Mouse (Mus musculus) embryonic facial prominence, embryonic 13.5 days (tissue): ENCODE results near the gene Nrip1. TPM values are rescaled to one million over a fixed set of nuclear protein-coding genes. Genes with fewer than 3 reads are reported as not detected.

Experiments
- ATAC-seq: fragments of 200-750 bp; cut with Nextera tagmentation; 2 replicates; pipeline ENCODE4 v1.8.0; 2017; ENCODE audit warnings: low read depth; ENCODE audit not compliant: insufficient number of reproducible peaks, insufficient read depth, low FRiP score, low TSS enrichment
- H3K27ac ChIP-seq: fragments of 300-500 bp; sonication (generic); 2 replicates; pipeline ENCODE4 v1.5.1; 2015; ENCODE audit warnings: moderate library complexity, mild to moderate bottlenecking, inconsistent platforms
- H3K27me3 ChIP-seq: fragments of 300-500 bp; sonication (generic); 2 replicates; pipeline ENCODE4 v1.6.1; 2015; ENCODE audit warnings: mild to moderate bottlenecking, inconsistent platforms
- H3K36me3 ChIP-seq: fragments of 300-500 bp; sonication (generic); 2 replicates; pipeline ENCODE4 v1.6.1; 2015; ENCODE audit warnings: mild to moderate bottlenecking, inconsistent platforms
- H3K4me1 ChIP-seq: fragments of 300-500 bp; sonication (generic); 2 replicates; pipeline ENCODE4 v1.6.1; 2015; ENCODE audit warnings: inconsistent platforms
- H3K4me2 ChIP-seq: fragments of 300-500 bp; sonication (generic); 2 replicates; pipeline ENCODE4 v1.6.1; 2015; ENCODE audit warnings: moderate library complexity, mild to moderate bottlenecking, inconsistent platforms
- H3K4me3 ChIP-seq: fragments of 300-500 bp; sonication (generic); 2 replicates; pipeline ENCODE4 v1.5.1; 2015; ENCODE audit warnings: mild to moderate bottlenecking, inconsistent platforms
- H3K9ac ChIP-seq: fragments of 300-500 bp; sonication (generic); 2 replicates; pipeline ENCODE4 v1.6.1; 2015; ENCODE audit warnings: mild to moderate bottlenecking, inconsistent platforms
- H3K9me3 ChIP-seq: fragments of 300-500 bp; sonication (generic); 2 replicates; pipeline ENCODE4 v1.6.1; 2016; ENCODE audit warnings: inconsistent platforms
- WGBS: fragments of 180-500 bp; shearing (Covaris S2); methylation state at CpG from one replicate; pipeline ENCODE4 v1.1.7; 2015; ENCODE audit warnings: mixed read lengths; 5-methylcytosine and 5-hydroxymethylcytosine counted together
- polyA plus RNA-seq: library from polyadenylated mRNA; unstranded; fragments of >200 nt; fragmentation: Nextera tagmentation; extraction: Ambion mirVana; gene quantifications from 2 replicates; pipeline ENCODE4 v1.2.1, GENCODE M21; 2015

The Nrip1 gene
- polyA plus RNA-seq, 1 experiment from 2014 or later: 42.6 TPM

DNA sequence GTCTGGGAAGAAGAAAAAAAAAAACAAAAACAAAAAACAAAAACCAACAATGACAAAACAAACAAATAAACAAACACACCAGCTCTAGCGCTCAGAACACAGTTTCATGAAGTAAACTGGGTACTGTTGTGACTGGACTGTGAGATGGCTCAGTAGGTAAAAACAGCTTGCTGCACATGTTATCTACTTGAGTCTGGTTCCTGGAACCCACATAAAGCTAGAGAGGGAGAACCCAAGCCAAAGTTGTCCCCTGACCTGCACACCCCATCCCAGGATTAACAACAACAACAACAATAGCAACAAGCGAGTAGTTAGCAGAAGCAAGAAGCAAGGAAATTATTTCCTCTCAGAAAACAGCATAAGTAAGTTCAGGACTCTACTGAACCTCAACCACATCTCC is 50.5 kb downstream of the Nrip1 start:
- no peak overlapping the region for H3K4me2 ChIP-seq
- no peak overlapping the region for H3K4me3 ChIP-seq
- ATAC-seq: no peak
- no peak overlapping the region for H3K27ac ChIP-seq
- H3K27me3 ChIP-seq: no peaks in the 10 kb centered on the region
- no peak overlapping the region for H3K9ac ChIP-seq
- peaks cover 7% of the 10 kb centered on the region; the same call in 1 of the 2 replicates for H3K36me3 ChIP-seq
- H3K4me1 ChIP-seq: peaks cover 31% of the 10 kb centered on the region
- 92% methylated on average over 2 of the region's 2 CpGs for WGBS
- H3K9me3 ChIP-seq: no peaks in the 10 kb centered on the region

DNA sequence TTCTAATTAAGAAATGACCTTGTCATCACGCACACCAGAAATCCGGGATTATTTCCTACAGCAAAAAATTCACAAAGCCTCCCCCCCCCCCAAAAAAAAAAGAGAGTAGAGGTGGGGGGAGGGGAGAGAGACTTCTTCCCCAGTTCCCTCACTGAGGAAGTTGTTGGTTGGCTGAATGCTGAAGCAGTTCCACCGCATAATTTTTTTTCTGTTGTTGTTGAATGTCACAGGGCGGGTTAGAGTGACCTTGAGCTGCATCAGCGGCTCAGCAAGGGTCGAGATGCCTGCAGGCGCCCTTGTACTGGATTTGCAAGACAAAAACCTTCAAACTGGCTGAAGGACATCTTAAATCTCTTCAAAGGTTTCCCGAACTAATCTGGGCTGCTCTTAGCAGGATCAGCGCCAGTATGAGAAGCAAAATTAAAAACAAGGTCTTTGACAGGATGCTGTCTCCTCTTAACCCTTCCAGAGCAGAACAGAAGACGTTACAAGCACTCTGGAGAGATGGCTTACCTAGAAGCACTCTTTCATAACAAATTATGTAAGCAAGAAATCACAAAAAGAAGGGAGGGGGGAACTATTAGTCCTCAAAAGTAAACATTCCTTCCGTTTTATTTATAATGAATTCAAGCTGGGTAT is 52.0 kb downstream of the Nrip1 start:
- H3K4me1 ChIP-seq: peaks cover 31% of the 10 kb centered on the region
- H3K27ac ChIP-seq: 0 out of 2 replicates have a peak overlapping the region, but pooled peaks have one; percentile 3
- 5% methylated on average over 11 of the region's 11 CpGs for WGBS
- no peaks in the 10 kb centered on the region for H3K27me3 ChIP-seq
- H3K9ac ChIP-seq: no peak overlapping the region; the same call in 1 of the 2 replicates
- peaks cover 5% of the 10 kb centered on the region; the same call in 1 of the 2 replicates for H3K36me3 ChIP-seq
- 0 out of 2 replicates have a peak overlapping the region, but pooled peaks have one; percentile 13 for H3K4me3 ChIP-seq
- no peak for ATAC-seq
- H3K4me2 ChIP-seq: peak overlapping the region; percentile 44
- H3K9me3 ChIP-seq: no peaks in the 10 kb centered on the region

DNA sequence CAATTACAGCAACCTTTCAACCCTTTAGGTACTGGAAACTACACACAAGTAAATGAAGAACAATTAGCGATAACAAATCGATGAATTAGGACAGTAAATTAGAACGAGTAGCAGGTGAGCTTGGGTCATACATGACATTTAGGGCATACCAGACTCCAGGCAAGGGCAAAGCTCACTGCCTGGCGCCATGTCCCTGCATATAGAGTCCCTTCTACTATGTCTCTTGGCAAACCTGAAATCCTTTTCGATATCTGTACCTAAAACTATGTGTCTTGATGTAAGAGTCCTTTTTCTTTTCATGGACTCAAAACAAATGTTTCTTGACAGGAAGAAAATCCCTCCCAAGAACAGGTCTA is 53.5 kb downstream of the Nrip1 start:
- no peak overlapping the region for H3K4me2 ChIP-seq
- no peak overlapping the region for H3K4me3 ChIP-seq
- no peaks in the 10 kb centered on the region for H3K9me3 ChIP-seq
- no peak overlapping the region for H3K27ac ChIP-seq
- H3K36me3 ChIP-seq: no peaks in the 10 kb centered on the region
- peaks cover 31% of the 10 kb centered on the region for H3K4me1 ChIP-seq
- no peaks in the 10 kb centered on the region for H3K27me3 ChIP-seq
- no peak overlapping the region for H3K9ac ChIP-seq
- no peak for ATAC-seq
- 59% methylated on average over 5 of the region's 5 CpGs for WGBS

DNA sequence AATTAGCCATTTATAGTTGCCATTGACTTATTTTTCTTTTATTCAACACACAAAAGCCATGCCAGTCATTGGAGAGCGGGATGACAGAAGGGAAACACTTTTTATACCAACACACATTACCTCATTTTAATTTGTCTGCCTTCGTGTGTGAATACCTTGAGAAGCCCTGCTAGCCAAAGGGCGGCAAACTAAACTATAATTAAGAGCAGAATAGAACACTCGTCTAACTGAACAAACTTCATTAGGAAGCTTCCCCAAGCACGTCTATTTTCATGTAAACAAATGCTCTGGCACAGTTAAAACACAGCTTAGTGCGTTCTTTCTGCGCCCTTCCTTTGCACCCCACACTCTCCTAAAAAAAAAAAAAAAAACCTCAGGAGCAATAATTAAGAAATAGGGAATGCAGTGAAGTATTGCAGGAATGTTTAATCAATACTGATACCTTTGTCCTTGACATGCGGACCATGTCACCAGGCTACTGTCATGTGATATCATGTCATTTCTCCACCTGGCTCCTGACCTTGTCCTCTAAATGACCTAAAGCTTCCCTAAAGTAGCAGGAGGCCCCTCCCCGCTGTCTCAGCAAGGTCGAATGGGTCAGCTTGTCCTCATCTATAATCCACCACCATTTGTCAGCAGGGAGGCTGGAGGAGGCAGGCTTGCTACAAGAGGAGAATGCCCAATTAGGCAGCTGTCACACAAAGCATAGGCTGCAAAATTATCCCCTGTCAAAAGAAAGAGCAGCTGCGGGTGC is 54.1 kb downstream of the Nrip1 start:
- Histone ChIP-seq H3K36me3 (no peaks in the 10 kb centered on the region), H3K4me2 (no peak overlapping the region), H3K9ac (no peak overlapping the region), H3K4me3 (no peak overlapping the region), H3K27ac (no peak overlapping the region), H3K4me1 (peaks cover 31% of the 10 kb centered on the region), H3K27me3 (no peaks in the 10 kb centered on the region), H3K9me3 (no peaks in the 10 kb centered on the region)
- 42% methylated on average over 11 of the region's 11 CpGs for WGBS
- no peak for ATAC-seq

DNA sequence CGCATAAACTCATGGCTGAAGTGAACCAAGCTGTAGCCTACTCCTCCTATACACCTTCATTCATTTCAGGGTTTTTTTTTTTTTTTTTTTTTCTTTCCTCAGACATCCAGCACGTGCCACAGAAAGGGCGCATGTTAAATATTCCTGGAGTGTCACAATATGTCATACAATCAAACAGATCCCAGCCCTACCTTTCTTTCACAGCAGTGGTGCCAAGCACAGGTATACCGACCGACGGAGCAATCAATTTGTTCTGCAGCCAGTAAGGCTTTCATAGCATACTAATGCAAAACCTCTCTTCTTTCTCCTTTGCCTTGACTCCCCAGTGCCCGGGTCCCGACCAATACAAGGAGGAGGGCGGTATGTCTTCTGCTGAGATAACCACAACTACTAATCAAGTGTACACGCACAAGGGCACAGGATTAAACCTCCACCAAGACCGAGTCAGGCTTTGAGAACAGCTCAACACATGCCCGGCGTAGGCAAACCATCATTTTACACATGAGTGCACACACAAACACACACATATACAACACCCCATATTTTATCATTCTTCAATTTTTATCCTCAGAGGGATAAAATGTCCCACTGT is 55.2 kb downstream of the Nrip1 start:
- no peak overlapping the region for H3K9ac ChIP-seq

DNA sequence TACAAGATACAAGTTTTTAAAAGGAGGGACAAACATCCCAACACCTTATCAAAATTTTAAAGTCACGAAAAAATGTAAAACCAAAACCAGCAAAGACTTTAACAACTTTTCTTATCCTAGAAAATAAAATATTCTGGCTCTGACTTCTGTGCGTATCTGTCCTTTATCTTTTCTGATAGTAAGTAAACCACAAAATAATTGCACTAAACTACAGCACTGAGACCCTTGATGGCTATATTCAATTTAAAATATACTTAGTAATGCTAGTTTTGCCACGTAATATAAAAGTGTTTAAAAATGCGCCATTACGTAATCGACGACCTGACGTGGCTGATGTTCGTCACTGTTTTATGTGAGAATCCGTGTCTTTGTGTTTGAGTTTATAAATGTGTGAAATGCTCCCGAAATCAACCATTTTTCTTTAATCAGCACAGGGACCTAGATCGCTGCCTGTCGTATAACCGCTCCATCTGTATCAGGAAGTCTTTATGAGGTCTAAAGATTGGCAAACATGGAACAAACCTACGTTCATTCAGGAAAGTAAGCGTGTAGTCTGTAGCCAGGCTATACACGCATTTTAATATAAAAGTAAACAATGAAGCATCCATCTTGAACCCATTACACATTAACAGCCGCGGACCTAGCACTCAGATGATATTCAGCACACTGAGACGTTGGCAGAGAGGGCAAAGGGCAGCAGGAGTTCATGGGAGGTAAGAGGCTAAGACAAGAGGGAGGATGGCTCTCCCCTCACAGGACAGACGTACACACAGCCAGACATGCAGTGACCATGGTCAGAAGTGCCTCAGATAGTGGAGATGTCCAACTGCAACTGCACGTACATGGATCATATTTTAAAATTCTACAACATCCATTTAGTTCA is 56.4 kb downstream of the Nrip1 start:
- H3K9me3 ChIP-seq: no peaks in the 10 kb centered on the region
- ATAC-seq: no peak
- WGBS: 76% methylated on average over 22 of the region's 22 CpGs
- H3K4me2 ChIP-seq: no peak overlapping the region
- no peaks in the 10 kb centered on the region for H3K36me3 ChIP-seq
- no peak overlapping the region for H3K4me3 ChIP-seq
- H3K4me1 ChIP-seq: peaks cover 26% of the 10 kb centered on the region
- no peaks in the 10 kb centered on the region for H3K27me3 ChIP-seq
- H3K27ac ChIP-seq: no peak overlapping the region
- no peak overlapping the region for H3K9ac ChIP-seq

More for the DNA sequence above, 55.2 kb downstream of the Nrip1 start:
- Histone ChIP-seq H3K9me3 (no peaks in the 10 kb centered on the region), H3K4me1 (peaks cover 31% of the 10 kb centered on the region), H3K27ac (no peak overlapping the region), H3K4me2 (no peak overlapping the region), H3K4me3 (no peak overlapping the region), H3K36me3 (no peaks in the 10 kb centered on the region), H3K27me3 (no peaks in the 10 kb centered on the region)
- WGBS: 70% methylated on average over 13 of the region's 13 CpGs
- ATAC-seq: no peak

DNA sequence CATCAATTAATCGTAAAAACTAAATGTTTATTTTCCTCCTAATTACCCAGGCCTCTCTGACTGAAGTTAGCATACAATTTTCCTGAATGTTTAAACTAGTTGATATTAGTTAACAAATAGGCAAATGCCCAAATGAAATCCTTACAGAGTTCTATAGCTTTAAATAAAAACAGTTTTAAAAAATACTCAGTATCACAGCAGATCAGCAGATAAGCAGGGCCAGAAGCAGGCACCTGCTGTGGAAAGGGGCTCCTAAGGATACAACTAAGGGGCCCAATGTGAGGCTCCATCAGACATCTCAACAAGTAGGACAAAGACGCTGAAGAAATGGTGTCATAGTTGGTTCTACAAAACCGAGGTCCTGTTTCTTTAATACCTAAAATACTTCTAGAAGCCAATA is 58.0 kb downstream of the Nrip1 start:
- Histone ChIP-seq H3K4me1 (peaks cover 14% of the 10 kb centered on the region), H3K4me2 (no peak overlapping the region), H3K9me3 (no peaks in the 10 kb centered on the region), H3K36me3 (no peaks in the 10 kb centered on the region), H3K27ac (no peak overlapping the region), H3K27me3 (no peaks in the 10 kb centered on the region), H3K4me3 (no peak overlapping the region), H3K9ac (no peak overlapping the region)
- 90% methylated on average over 3 of the region's 3 CpGs for WGBS
- ATAC-seq: no peak

DNA sequence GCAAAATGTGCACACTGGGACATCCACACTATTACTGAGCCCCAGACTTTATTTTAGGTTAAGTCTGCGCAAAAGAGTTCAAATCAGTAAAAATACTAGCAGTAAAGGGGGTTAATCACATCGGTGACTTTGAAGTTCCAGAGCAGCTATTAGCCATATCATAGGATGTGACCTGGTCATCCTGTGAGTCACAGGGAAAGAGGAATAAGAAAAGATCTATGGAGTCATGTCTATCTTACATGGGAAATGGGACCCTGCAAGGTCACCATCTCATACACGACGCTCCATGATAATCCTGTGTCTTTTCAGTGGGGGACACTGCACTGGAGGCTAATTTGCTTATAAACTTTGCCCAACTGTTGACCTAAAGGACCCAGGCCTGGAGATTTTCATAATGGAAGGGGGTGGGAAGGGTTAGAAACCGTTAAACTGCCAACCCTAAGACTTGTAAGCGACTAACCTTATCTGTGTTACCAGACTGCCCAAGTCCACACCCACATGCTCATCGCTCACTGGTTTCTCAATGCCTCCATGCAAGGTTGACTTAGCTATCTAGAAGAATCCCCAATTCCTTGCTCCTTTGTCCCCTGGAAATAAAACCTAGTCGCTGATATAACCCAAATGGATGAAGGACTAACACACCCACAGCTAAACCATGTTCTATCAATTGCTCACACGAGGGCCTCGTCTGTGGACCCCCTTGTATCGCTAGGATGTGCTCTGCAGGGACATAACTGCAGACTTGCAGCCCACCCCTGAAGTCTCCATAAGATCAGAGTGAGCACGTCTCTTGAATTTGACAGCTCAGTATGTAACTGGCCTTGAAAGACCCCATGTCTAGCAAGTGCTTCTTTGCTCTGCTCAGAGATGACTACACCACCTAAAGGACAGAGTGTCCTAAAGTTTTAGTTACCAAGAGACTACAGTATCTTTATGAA is 59.3 kb downstream of the Nrip1 start:
- H3K27me3 ChIP-seq: no peaks in the 10 kb centered on the region
- H3K9ac ChIP-seq: no peak overlapping the region
- no peak overlapping the region for H3K4me2 ChIP-seq
- no peak for ATAC-seq
- WGBS: 86% methylated on average over 12 of the region's 12 CpGs
- no peak overlapping the region for H3K27ac ChIP-seq
- no peaks in the 10 kb centered on the region for H3K9me3 ChIP-seq
- H3K4me3 ChIP-seq: no peak overlapping the region
- peaks cover under 1% of the 10 kb centered on the region for H3K36me3 ChIP-seq
- H3K4me1 ChIP-seq: peaks cover 13% of the 10 kb centered on the region

DNA sequence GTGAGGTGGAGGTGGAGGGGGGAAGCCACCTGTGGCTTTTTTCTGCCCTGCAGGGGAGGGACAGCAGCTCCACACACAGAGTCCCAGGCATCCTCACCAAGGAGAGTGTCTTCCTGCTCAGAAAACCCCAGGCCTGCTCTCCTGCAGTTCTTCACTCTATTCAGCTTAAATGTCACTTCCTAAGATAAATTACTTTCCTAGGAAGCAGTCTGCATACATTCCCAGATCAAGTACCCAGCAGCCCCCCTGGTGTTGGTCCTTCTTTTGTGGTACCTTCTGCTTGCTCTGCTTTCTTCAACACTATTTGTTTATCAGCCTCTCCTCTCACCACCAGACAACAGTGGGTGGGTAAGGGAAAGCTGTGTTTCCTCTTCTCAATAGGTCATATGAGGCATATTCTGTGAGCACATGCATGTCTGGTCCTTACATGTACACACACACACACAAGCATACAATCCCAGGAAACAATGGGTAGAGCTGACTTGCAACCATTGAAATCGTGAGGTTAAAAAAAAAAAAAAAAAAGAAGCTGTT is 60.7 kb downstream of the Nrip1 start:
- no peak for ATAC-seq
- Histone ChIP-seq H3K4me1 (peaks cover 10% of the 10 kb centered on the region), H3K36me3 (peaks cover 7% of the 10 kb centered on the region), H3K4me2 (no peak overlapping the region), H3K27ac (no peak overlapping the region), H3K4me3 (no peak overlapping the region), H3K9ac (no peak overlapping the region), H3K27me3 (no peaks in the 10 kb centered on the region), H3K9me3 (no peaks in the 10 kb centered on the region)
- 73% methylated on average over 1 of the region's 1 CpGs for WGBS

DNA sequence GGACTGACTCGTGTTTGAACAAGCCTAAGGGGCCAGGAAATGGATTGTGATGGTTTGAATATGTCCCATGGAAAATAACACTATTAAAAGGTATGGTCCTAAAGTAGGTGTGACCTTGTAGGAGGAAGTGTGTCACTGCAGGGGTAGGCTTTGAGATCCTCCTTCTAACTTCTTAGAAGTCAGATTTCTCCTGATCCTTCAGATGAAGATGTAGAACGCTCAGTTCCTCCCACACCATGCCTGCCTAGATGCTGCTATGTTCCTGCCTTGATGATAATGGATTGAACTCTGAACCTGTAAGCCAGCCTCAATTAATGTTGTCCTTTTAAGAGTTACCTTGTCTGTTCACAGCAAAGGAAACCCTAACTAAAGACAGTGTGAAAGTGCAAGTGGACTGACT is 62.8 kb downstream of the Nrip1 start:
- no peaks in the 10 kb centered on the region for H3K9me3 ChIP-seq
- ATAC-seq: no peak
- H3K4me2 ChIP-seq: no peak overlapping the region
- no peak overlapping the region for H3K27ac ChIP-seq
- H3K4me3 ChIP-seq: no peak overlapping the region
- peaks cover 10% of the 10 kb centered on the region for H3K4me1 ChIP-seq
- 74% methylated on average over 2 of the region's 2 CpGs for WGBS
- peaks cover 7% of the 10 kb centered on the region for H3K36me3 ChIP-seq
- no peaks in the 10 kb centered on the region for H3K27me3 ChIP-seq
- H3K9ac ChIP-seq: no peak overlapping the region
